Mouse (Mus musculus): ENCODE data around the gene Ttc12. TPM values are rescaled to one million over a fixed set of nuclear protein-coding genes. Genes with fewer than 3 reads are reported as not detected.

Gene Ttc12
- polyA plus RNA-seq (2016; fragmentation: Nextera tagmentation; extraction: Ambion mirVana): 1.9 and 2.7 TPM in 2 replicates

DNA sequence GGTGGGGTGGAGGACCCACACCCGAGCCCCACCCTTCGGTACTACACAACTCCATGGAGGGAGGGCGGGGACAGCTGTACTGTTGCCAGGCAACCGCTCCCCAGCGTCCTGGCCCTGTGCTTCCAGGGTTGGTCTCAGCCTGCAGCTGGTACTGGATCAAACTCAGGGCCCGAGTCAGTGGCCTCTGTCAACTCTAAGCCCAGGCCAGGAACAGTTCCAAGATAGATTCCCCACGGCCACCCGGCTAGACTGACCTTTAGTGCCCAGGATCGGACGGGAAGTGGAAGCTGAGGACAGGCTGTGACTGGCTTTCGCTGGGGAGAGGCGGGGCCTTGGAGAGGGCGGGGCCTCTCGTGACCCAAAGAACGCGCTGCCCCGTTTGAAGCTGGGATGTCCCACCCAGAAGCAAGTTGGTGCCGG is at the start of gene Ttc12:
Gene Ttc12, minus strand, starts transcription at position 334 of the 420 bp plus-strand sequence.
- Histone ChIP-seq H3K4me1 (replicated peaks) (peaks cover 34% of the 10 kb centered on the region), H3K9me3 (no peaks in the 10 kb centered on the region), H3K27ac (peak within 1 kb of the TSS; percentile 82), H3K36me3 (no peaks in the 10 kb centered on the region), H3K4me3 (peak within 1 kb of the TSS; percentile 64), H3K27me3 (ENCODE audit: insufficient read depth, poor library complexity, severe bottlenecking) (peaks cover 27% of the 10 kb centered on the region)
- peak; percentile 87 for DNase-seq (ENCODE audit: low spot score)
- under 1% methylated on average over 18 of the region's 18 CpGs for WGBS

GRCm38 (mm10) chr9:49534958-49535357 is 48.9 kb upstream of the Ttc12 start:
- DNase-seq (ENCODE audit: low spot score): no peak
- WGBS: 49% methylated on average over 4 of the region's 4 CpGs
- no peak overlapping the region for H3K4me3 ChIP-seq
- H3K27ac ChIP-seq: peak overlapping the region; percentile 77
- no peaks in the 10 kb centered on the region for H3K36me3 ChIP-seq
- no peaks in the 10 kb centered on the region for H3K27me3 ChIP-seq (ENCODE audit: insufficient read depth, poor library complexity, severe bottlenecking)
- H3K4me1 ChIP-seq (replicated peaks): peaks cover 76% of the 10 kb centered on the region
- no peaks in the 10 kb centered on the region for H3K9me3 ChIP-seq

GRCm38 (mm10) chr9:49533912-49534491 is 48.0 kb upstream of the Ttc12 start:
- H3K36me3 ChIP-seq: no peaks in the 10 kb centered on the region
- 17% methylated on average over 8 of the region's 8 CpGs for WGBS
- H3K9me3 ChIP-seq: no peaks in the 10 kb centered on the region
- H3K27ac ChIP-seq: peak overlapping the region; percentile 77
- no peak overlapping the region for H3K4me3 ChIP-seq
- no peak for DNase-seq (ENCODE audit: low spot score)
- H3K27me3 ChIP-seq (ENCODE audit: insufficient read depth, poor library complexity, severe bottlenecking): no peaks in the 10 kb centered on the region
- H3K4me1 ChIP-seq (replicated peaks): peaks cover 68% of the 10 kb centered on the region

- Histone ChIP-seq H3K4me3 (no peak overlapping the region), H3K27me3 (ENCODE audit: insufficient read depth, poor library complexity, severe bottlenecking) (no peaks in the 10 kb centered on the region), H3K27ac (no peak overlapping the region), H3K4me1 (replicated peaks) (peaks cover 63% of the 10 kb centered on the region), H3K9me3 (no peaks in the 10 kb centered on the region), H3K36me3 (no peaks in the 10 kb centered on the region)
- WGBS: 79% methylated on average over 7 of the region's 7 CpGs
- no peak for DNase-seq (ENCODE audit: low spot score)
Observed at GRCm38 (mm10) chr9:49533455-49533854, 47.4 kb upstream of the Ttc12 start.

DNA sequence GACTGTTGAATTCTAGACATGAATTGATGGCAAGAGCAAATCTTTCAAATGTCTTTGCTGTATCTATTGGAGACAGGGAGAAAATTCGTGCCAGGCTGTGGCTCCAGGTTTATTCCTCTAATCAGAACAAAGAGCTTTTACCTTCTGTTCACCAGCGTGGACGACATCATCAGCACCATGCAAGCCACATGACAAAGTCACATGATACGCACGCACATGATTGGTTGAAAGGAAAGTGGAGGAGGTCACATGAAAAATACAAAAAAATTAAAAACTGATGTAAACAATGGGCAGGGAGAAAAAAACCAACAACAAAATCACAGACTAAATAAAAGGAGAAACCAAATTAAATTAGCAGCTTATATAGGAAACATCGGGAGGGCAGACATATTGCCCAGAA is 45.8 kb upstream of the Ttc12 start:
- WGBS: 91% methylated on average over 6 of the region's 6 CpGs

GRCm38 (mm10) chr9:49531257-49531656 is 45.2 kb upstream of the Ttc12 start:
- no peaks in the 10 kb centered on the region for H3K9me3 ChIP-seq
- no peak overlapping the region for H3K4me3 ChIP-seq
- peaks cover 50% of the 10 kb centered on the region for H3K4me1 ChIP-seq (replicated peaks)
- no peak for DNase-seq (ENCODE audit: low spot score)
- 66% methylated on average over 7 of the region's 7 CpGs for WGBS
- no peaks in the 10 kb centered on the region for H3K36me3 ChIP-seq
- H3K27me3 ChIP-seq (ENCODE audit: insufficient read depth, poor library complexity, severe bottlenecking): no peaks in the 10 kb centered on the region
- no peak overlapping the region for H3K27ac ChIP-seq

More for the DNA sequence above, 45.8 kb upstream of the Ttc12 start:
- Histone ChIP-seq H3K27me3 (ENCODE audit: insufficient read depth, poor library complexity, severe bottlenecking) (no peaks in the 10 kb centered on the region), H3K36me3 (no peaks in the 10 kb centered on the region), H3K4me1 (replicated peaks) (peaks cover 52% of the 10 kb centered on the region), H3K9me3 (no peaks in the 10 kb centered on the region), H3K4me3 (no peak overlapping the region), H3K27ac (no peak overlapping the region)
- DNase-seq (ENCODE audit: low spot score): no peak

- Histone ChIP-seq H3K27me3 (ENCODE audit: insufficient read depth, poor library complexity, severe bottlenecking) (no peaks in the 10 kb centered on the region), H3K4me1 (replicated peaks) (peaks cover 44% of the 10 kb centered on the region), H3K4me3 (no peak overlapping the region), H3K36me3 (no peaks in the 10 kb centered on the region), H3K9me3 (no peaks in the 10 kb centered on the region), H3K27ac (no peak overlapping the region)
- WGBS: 32% methylated on average over 4 of the region's 4 CpGs
- no peak for DNase-seq (ENCODE audit: low spot score)
Observed at GRCm38 (mm10) chr9:49530739-49531138, 44.7 kb upstream of the Ttc12 start.

GRCm38 (mm10) chr9:49529366-49529959 is 43.4 kb upstream of the Ttc12 start:
- Histone ChIP-seq H3K9me3 (no peaks in the 10 kb centered on the region), H3K4me3 (no peak overlapping the region), H3K4me1 (replicated peaks) (peaks cover 38% of the 10 kb centered on the region), H3K27me3 (ENCODE audit: insufficient read depth, poor library complexity, severe bottlenecking) (no peaks in the 10 kb centered on the region), H3K36me3 (no peaks in the 10 kb centered on the region), H3K27ac (no peak overlapping the region)
- WGBS: 76% methylated on average over 8 of the region's 8 CpGs
- DNase-seq (ENCODE audit: low spot score): no peak

- WGBS: 59% methylated on average over 10 of the region's 10 CpGs
- H3K4me3 ChIP-seq: no peak overlapping the region
Observed at GRCm38 (mm10) chr9:49528943-49529342, 42.9 kb upstream of the Ttc12 start.

GRCm38 (mm10) chr9:49528026-49528425 is 42.0 kb upstream of the Ttc12 start:
- H3K27me3 ChIP-seq (ENCODE audit: insufficient read depth, poor library complexity, severe bottlenecking): no peaks in the 10 kb centered on the region
- 82% methylated on average over 5 of the region's 5 CpGs for WGBS
- H3K9me3 ChIP-seq: no peaks in the 10 kb centered on the region
- H3K27ac ChIP-seq: no peak overlapping the region
- no peaks in the 10 kb centered on the region for H3K36me3 ChIP-seq
- H3K4me1 ChIP-seq (replicated peaks): peaks cover 24% of the 10 kb centered on the region
- H3K4me3 ChIP-seq: no peak overlapping the region
- DNase-seq (ENCODE audit: low spot score): no peak

More at GRCm38 (mm10) chr9:49528943-49529342, 42.9 kb upstream of the Ttc12 start:
- no peaks in the 10 kb centered on the region for H3K9me3 ChIP-seq
- no peaks in the 10 kb centered on the region for H3K36me3 ChIP-seq
- H3K27ac ChIP-seq: no peak overlapping the region
- H3K4me1 ChIP-seq (replicated peaks): peaks cover 33% of the 10 kb centered on the region
- no peaks in the 10 kb centered on the region for H3K27me3 ChIP-seq (ENCODE audit: insufficient read depth, poor library complexity, severe bottlenecking)
- peak; percentile 37 for DNase-seq (ENCODE audit: low spot score)

DNA sequence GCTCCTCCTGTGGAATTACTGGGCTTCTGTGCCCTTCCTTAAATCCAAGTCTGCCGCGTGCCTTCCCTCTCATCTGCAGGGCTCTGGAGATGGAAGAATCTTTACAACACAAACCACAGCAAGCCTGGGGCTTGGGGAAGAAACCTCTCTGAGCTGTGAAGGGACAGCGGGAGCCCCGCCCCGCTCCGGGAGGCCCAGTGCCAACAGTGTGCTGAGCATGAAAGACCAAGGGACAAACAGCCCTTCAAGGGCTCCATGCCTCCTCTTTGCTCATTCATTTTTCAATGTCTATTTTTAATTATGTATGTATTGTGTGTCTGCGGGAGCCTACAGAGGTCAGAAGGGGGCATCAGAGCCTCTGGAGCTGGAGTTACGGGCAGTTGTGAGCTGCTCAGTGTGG is 41.3 kb upstream of the Ttc12 start:
- Histone ChIP-seq H3K9me3 (no peaks in the 10 kb centered on the region), H3K27me3 (ENCODE audit: insufficient read depth, poor library complexity, severe bottlenecking) (no peaks in the 10 kb centered on the region), H3K4me1 (replicated peaks) (peaks cover 23% of the 10 kb centered on the region), H3K27ac (peak overlapping the region; percentile 29; the same call in 1 of the 2 replicates), H3K36me3 (no peaks in the 10 kb centered on the region), H3K4me3 (no peak overlapping the region)
- no peak for DNase-seq (ENCODE audit: low spot score)
- WGBS: 64% methylated on average over 8 of the region's 8 CpGs

DNA sequence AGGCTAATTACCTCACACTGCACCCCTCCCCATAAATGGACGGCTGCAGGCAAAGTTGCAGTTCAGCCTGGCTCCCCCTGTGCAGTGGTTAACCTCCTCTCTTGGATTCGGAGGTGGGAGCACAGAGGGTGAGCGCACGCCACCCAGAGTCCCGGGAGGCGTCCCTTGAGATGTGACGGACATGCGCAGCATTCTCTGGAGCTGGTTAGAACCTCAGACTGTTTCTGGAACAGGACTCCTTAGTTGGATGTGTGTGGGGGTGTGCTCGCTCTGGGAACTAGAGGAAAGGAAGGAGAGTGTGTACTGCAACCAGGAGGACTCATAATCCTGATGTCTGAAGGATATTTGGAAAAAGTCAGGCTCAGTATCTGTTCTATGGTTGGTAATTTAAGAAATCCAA is 38.7 kb upstream of the Ttc12 start:
- Histone ChIP-seq H3K4me1 (replicated peaks) (peaks cover 12% of the 10 kb centered on the region), H3K27me3 (ENCODE audit: insufficient read depth, poor library complexity, severe bottlenecking) (no peaks in the 10 kb centered on the region), H3K36me3 (peaks cover 5% of the 10 kb centered on the region), H3K27ac (no peak overlapping the region), H3K9me3 (no peaks in the 10 kb centered on the region), H3K4me3 (no peak overlapping the region)
- WGBS: 72% methylated on average over 9 of the region's 9 CpGs
- DNase-seq (ENCODE audit: low spot score): no peak

DNA sequence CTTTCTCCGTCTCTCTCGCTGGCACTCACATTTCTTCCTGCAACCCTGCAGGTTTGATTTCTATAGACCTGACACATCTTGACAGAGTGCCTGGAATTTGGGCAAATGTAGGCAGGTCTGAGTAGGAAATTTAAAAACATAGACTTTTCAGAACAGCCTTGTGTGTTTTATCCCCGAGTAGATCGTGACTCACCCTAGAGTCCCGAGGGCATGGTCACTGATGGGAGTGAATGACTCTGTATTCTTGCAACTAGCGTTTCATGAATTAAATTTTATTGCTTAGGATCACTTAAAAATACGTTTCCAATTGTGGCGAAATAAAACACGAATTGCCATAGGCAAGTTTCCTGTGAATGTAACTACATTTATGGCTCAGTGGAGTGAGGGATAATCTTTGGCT is 37.9 kb upstream of the Ttc12 start:
- WGBS: 93% methylated on average over 9 of the region's 9 CpGs
- H3K36me3 ChIP-seq: peaks cover 14% of the 10 kb centered on the region
- DNase-seq (ENCODE audit: low spot score): no peak
- no peak overlapping the region for H3K27ac ChIP-seq
- H3K9me3 ChIP-seq: no peaks in the 10 kb centered on the region
- H3K4me1 ChIP-seq (replicated peaks): peaks cover 12% of the 10 kb centered on the region
- H3K4me3 ChIP-seq: no peak overlapping the region
- H3K27me3 ChIP-seq (ENCODE audit: insufficient read depth, poor library complexity, severe bottlenecking): no peaks in the 10 kb centered on the region
